Mouse (Mus musculus) lung, adult 2 months (tissue): Measurements from ENCODE around the gene Gm49661.

Experiments
- CTCF ChIP-seq: fragments of 200-500 bp; IDR thresholded peaks from 2 replicates; pipeline ENCODE4 v1.5.1; 2011; ENCODE audit warnings: mild to moderate bottlenecking, low read length, control low read depth; ENCODE audit not compliant: insufficient read depth
- POLR2A ChIP-seq: fragments of 200-500 bp; IDR thresholded peaks from 2 replicates; pipeline ENCODE4 v1.6.1; 2011; ENCODE audit warnings: low read depth, mild to moderate bottlenecking, control low read depth, low read length, borderline replicate concordance; ENCODE audit errors: extremely low read depth

DNA sequence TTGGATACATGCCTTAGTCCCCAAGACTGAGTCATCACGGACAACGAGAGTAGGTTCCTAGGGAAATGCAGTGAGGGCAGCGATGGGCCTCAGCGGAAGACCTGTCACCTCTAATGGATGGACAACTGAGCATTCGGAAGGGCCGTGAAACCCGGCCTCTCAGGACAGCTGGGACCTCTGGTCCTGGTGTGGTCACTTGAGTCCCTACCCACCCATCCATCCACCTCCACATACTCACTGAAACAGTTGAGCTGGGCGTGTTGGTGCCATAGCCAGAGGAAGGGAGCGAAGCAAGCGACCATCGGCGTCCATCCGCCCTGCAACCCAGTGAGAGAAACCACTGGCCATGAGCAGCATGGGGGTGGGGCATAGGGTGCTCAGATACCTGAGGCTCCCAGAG is 38.7 kb downstream of the Gm49661 start:
- TF ChIP-seq CTCF (no peak), POLR2A (no peak)
